32 mouse cellular contexts compared by ENCODE assay signal in genomic region chr5:115117467-115117866, GRCm38 (mm10). TPM values are rescaled to one million over a fixed set of nuclear protein-coding genes. Genes with fewer than 3 reads are reported as not detected.
DNase-seq lines count a peak whose midpoint lies in the region; ATAC-seq and TF ChIP-seq lines count a peak whose summit lies in the region.
"Had no signal": no experiment of that assay in that cellular context is flagged by ENCODE, and none has a peak within 500 bp of the region (broad histone marks: within the 10 kb centered on the region; RNA-seq: fewer than 3 reads in every experiment).

No protein-coding gene starts in this region.

- 88% methylated on average over 13 of the region's 13 CpGs for WGBS in liver, embryonic 13.5 days (ENCODE audit: insufficient replicate concordance)
- 89% methylated on average over 13 of the region's 13 CpGs for WGBS in liver, embryonic 12.5 days (ENCODE audit: insufficient replicate concordance)

- no peak for TF ChIP-seq POLR2A in ES-Bruce4 (IDR thresholded peaks at IDR 0.05; ENCODE audit: insufficient read depth, low read length)

- no peak overlapping the region for H3K4me3 ChIP-seq in liver, embryonic 13.5 days (replicated peaks)
- no peak overlapping the region for H3K4me3 ChIP-seq in liver, embryonic 12.5 days
- no peak overlapping the region for H3K4me3 ChIP-seq in ES-Bruce4 (ENCODE audit: low read depth, low read length)
- 0 out of 2 replicates have a peak overlapping the region, but pooled peaks have one; percentile 28 for H3K4me3 ChIP-seq in G1E (ENCODE audit: low read depth, low read length)
- H3K4me3 ChIP-seq: embryonic facial prominence, embryonic 13.5 days; erythroblast, embryonic 14.5 days; forebrain, embryonic 12.5 days; forebrain, embryonic 15.5 days; heart, embryonic 15.5 days had no signal

- H3K9me3 ChIP-seq in liver, embryonic 13.5 days (replicated peaks), result no peaks in the 10 kb centered on the region
- H3K9me3 ChIP-seq in liver, embryonic 12.5 days (replicated peaks), result no peaks in the 10 kb centered on the region
- H3K9me3 ChIP-seq in ES-Bruce4 (replicated peaks; ENCODE audit: control insufficient read depth, insufficient read depth, low read length, poor library complexity, severe bottlenecking), result no peaks in the 10 kb centered on the region
- peaks cover 3% of the 10 kb centered on the region; the same call in 1 of the 2 replicates for H3K9me3 ChIP-seq in G1E (replicated peaks)
- H3K9me3 ChIP-seq: embryonic facial prominence, embryonic 13.5 days; forebrain, embryonic 12.5 days; forebrain, embryonic 15.5 days; heart, embryonic 15.5 days had no signal

- H3K9ac ChIP-seq in liver, embryonic 13.5 days, result no peak overlapping the region
- H3K9ac ChIP-seq in liver, embryonic 12.5 days, result no peak overlapping the region
- H3K9ac ChIP-seq in ES-Bruce4 (ENCODE audit: low read depth, poor library complexity, severe bottlenecking), result no peak overlapping the region
- H3K9ac ChIP-seq: embryonic facial prominence, embryonic 13.5 days; forebrain, embryonic 12.5 days; forebrain, embryonic 15.5 days; heart, embryonic 12.5 days; heart, embryonic 15.5 days; hindbrain, embryonic 14.5 days had no signal

- peaks cover 28% of the 10 kb centered on the region for H3K4me1 ChIP-seq in liver, embryonic 13.5 days (replicated peaks)
- H3K4me1 ChIP-seq in liver, embryonic 12.5 days, result peaks cover 35% of the 10 kb centered on the region
- H3K4me1 ChIP-seq in ES-Bruce4 (ENCODE audit: control insufficient read depth, insufficient read depth, low read length) (no peaks in the 10 kb centered on the region), G1E (ENCODE audit: insufficient read depth, low read depth, low read length) (peaks cover 22% of the 10 kb centered on the region)

- no peak for TF ChIP-seq EP300 in ES-Bruce4 (IDR thresholded peaks at IDR 0.05; ENCODE audit: insufficient read depth, low read depth, low read length)

- 0 out of 2 replicates have a peak overlapping the region, but pooled peaks have one; percentile 8 for H3K4me2 ChIP-seq in liver, embryonic 13.5 days
- no peak overlapping the region for H3K4me2 ChIP-seq in liver, embryonic 12.5 days
- H3K4me2 ChIP-seq: forebrain, embryonic 12.5 days; forebrain, embryonic 15.5 days; heart, embryonic 15.5 days; hindbrain, embryonic 14.5 days had no signal

- H3K36me3 ChIP-seq in liver, embryonic 13.5 days, result peaks cover 24% of the 10 kb centered on the region
- H3K36me3 ChIP-seq in liver, embryonic 12.5 days, result peaks cover 42% of the 10 kb centered on the region
- H3K36me3 ChIP-seq in ES-Bruce4 (ENCODE audit: control insufficient read depth, insufficient read depth, low read length, poor library complexity, severe bottlenecking) (peaks cover 7% of the 10 kb centered on the region; the same call in 1 of the 2 replicates), G1E (replicated peaks) (peaks cover 59% of the 10 kb centered on the region)
- H3K36me3 ChIP-seq: forebrain, embryonic 15.5 days had no signal

- no peaks in the 10 kb centered on the region for H3K27me3 ChIP-seq in liver, embryonic 13.5 days
- H3K27me3 ChIP-seq in liver, embryonic 12.5 days (replicated peaks), result no peaks in the 10 kb centered on the region
- H3K27me3 ChIP-seq in ES-Bruce4 (ENCODE audit: control insufficient read depth, insufficient read depth, low read length, poor library complexity, severe bottlenecking) (no peaks in the 10 kb centered on the region), G1E (ENCODE audit: insufficient read depth, low read length) (no peaks in the 10 kb centered on the region)
- H3K27me3 ChIP-seq: embryonic facial prominence, embryonic 13.5 days; forebrain, embryonic 12.5 days; forebrain, embryonic 15.5 days; heart, embryonic 12.5 days; heart, embryonic 15.5 days; Patski had no signal

- no peak overlapping the region for H3K27ac ChIP-seq in liver, embryonic 13.5 days
- no peak overlapping the region for H3K27ac ChIP-seq in liver, embryonic 12.5 days
- H3K27ac ChIP-seq in ES-Bruce4 (ENCODE audit: insufficient read depth, low read length), result no peak overlapping the region
- H3K27ac ChIP-seq: embryonic facial prominence, embryonic 10.5 days; embryonic facial prominence, embryonic 13.5 days; forebrain, embryonic 12.5 days; forebrain, embryonic 15.5 days; heart, embryonic 15.5 days; hindbrain, embryonic 14.5 days; hindbrain, postnatal 0 days had no signal

- no peak for ATAC-seq in liver, embryonic 13.5 days (ENCODE audit: low read depth)
- ATAC-seq in liver, embryonic 12.5 days, result no peak
- ATAC-seq in G1E (ENCODE audit: extremely low read depth, insufficient number of reproducible peaks, low FRiP score, poor library complexity, severe bottlenecking), result no peak
- ATAC-seq: CD4-positive, CD25-positive, alpha-beta regulatory T cell, adult 4 months; forebrain, embryonic 15.5 days; hindbrain, postnatal 0 days; inflammation-experienced regulatory T-cells, adult 6 months; Patski had no signal

- peak; percentile 5 for DNase-seq in heart, postnatal 4 days
- no peak for DNase-seq in heart, adult 18-20 months
- DNase-seq in liver, embryonic 13.5 days, result no peak
- no peak for DNase-seq in G1E (ENCODE audit: low spot score)
- no peak for DNase-seq in lung, postnatal 25 days (ENCODE audit: low spot score)
- DNase-seq: adrenal gland, postnatal 10 days; adrenal gland, postnatal 36 days; cerebellum, adult 18-20 months; cerebellum, adult 9-10 months; cerebellum, postnatal 36 days; embryo, embryonic 11 days; gastrocnemius, postnatal 25 days; heart, postnatal 10 days; heart, postnatal 36 days had no signal

- TF ChIP-seq CTCF in ES-Bruce4 (IDR thresholded peaks at IDR 0.05; ENCODE audit: low read depth, low read length) (peak; percentile 11), G1E (IDR thresholded peaks at IDR 0.05; ENCODE audit: low read depth, low read length) (no peak)

RNA-seq across cellular contexts. Expression of gene Acads, which starts 1.7 kb away (rescaled TPM):
- 100 to 1,000 TPM; 153 to 165 TPM for total RNA-seq in heart, postnatal 4 days (2021)
- total RNA-seq in heart, adult 18-20 months (2021), result 100 to 1,000 TPM; 230 to 252 TPM
- polyA plus RNA-seq in liver, embryonic 13.5 days (2015; fragmentation: Nextera tagmentation; extraction: Ambion mirVana), result 40.9 and 41.5 TPM in 2 replicates
- 43.9 and 51.1 TPM in 2 replicates for polyA plus RNA-seq in liver, embryonic 12.5 days (2016; fragmentation: Nextera tagmentation; extraction: Ambion mirVana)
- 44.8 and 52.1 TPM in 2 replicates for polyA plus RNA-seq in ES-Bruce4 (2011; ENCODE audit: insufficient read depth, insufficient read length, low read depth, missing spikeins)
- 23.4 and 28.1 TPM in 2 replicates for total RNA-seq in G1E (2014; fragmentation: Nextera tagmentation)
- total RNA-seq in G1E (2017), result 23.0 and 26.3 TPM in 2 replicates
- 62.6 and 63.4 TPM in 2 replicates for polyA plus RNA-seq in G1E (2012)

RNA-seq across cellular contexts. Expression of gene Unc119b, which starts 17.3 kb away (rescaled TPM):
- total RNA-seq in heart, postnatal 4 days (2021), result 10 to 100 TPM; 21.7 to 25.9 TPM
- total RNA-seq in heart, adult 18-20 months (2021), result 10 to 100 TPM; 19.3 to 20.2 TPM
- polyA plus RNA-seq in liver, embryonic 13.5 days (2015; fragmentation: Nextera tagmentation; extraction: Ambion mirVana), result 8.7 and 10.4 TPM in 2 replicates
- polyA plus RNA-seq in liver, embryonic 12.5 days (2016; fragmentation: Nextera tagmentation; extraction: Ambion mirVana), result 16.1 and 17.6 TPM in 2 replicates
- polyA plus RNA-seq in ES-Bruce4 (2011; ENCODE audit: insufficient read depth, insufficient read length, low read depth, missing spikeins), result 35.5 and 36.9 TPM in 2 replicates
- 12.2 and 12.5 TPM in 2 replicates for total RNA-seq in G1E (2014; fragmentation: Nextera tagmentation)
- total RNA-seq in G1E (2017), result 14.3 and 16.0 TPM in 2 replicates
- 32.8 and 32.9 TPM in 2 replicates for polyA plus RNA-seq in G1E (2012)

RNA-seq across cellular contexts. Expression of gene Gm10401, which starts 19.4 kb away (rescaled TPM):
- not detected for total RNA-seq in heart, postnatal 4 days (2021)
- total RNA-seq in heart, adult 18-20 months (2021), result not detected
- 11.1 and 12.0 TPM in 2 replicates for polyA plus RNA-seq in liver, embryonic 13.5 days (2015; fragmentation: Nextera tagmentation; extraction: Ambion mirVana)
- polyA plus RNA-seq in liver, embryonic 12.5 days (2016; fragmentation: Nextera tagmentation; extraction: Ambion mirVana), result 12.2 and 15.1 TPM in 2 replicates
- polyA plus RNA-seq in ES-Bruce4 (2011; ENCODE audit: insufficient read depth, insufficient read length, low read depth, missing spikeins), result not detected in 2 replicates
- not detected in 2 replicates for total RNA-seq in G1E (2014; fragmentation: Nextera tagmentation)
- 0.46 and 0.49 TPM in 2 replicates for total RNA-seq in G1E (2017)
- not detected in 2 replicates for polyA plus RNA-seq in G1E (2012)
- total RNA-seq: adrenal gland, adult 18-20 months; adrenal gland, postnatal 10 days; adrenal gland, postnatal 36 days; gastrocnemius, adult 8-10 months; gastrocnemius, postnatal 25 days; heart, adult 8-10 months; heart, postnatal 10 days; heart, postnatal 36 days; hindbrain, postnatal 0 days had no signal
- polyA plus RNA-seq: cortical plate, adult 2 months; erythroblast, embryonic 14.5 days; Patski had no signal

RNA-seq across cellular contexts. Expression of gene Mlec, which starts 40.5 kb away (rescaled TPM):
- total RNA-seq in heart, postnatal 4 days (2021), result 100 to 1,000 TPM; 104 to 111 TPM
- total RNA-seq in heart, adult 18-20 months (2021), result 10 to 100 TPM; 81.5 to 82.4 TPM
- polyA plus RNA-seq in liver, embryonic 13.5 days (2015; fragmentation: Nextera tagmentation; extraction: Ambion mirVana), result 23.0 and 26.0 TPM in 2 replicates
- polyA plus RNA-seq in liver, embryonic 12.5 days (2016; fragmentation: Nextera tagmentation; extraction: Ambion mirVana), result 46.8 and 49.2 TPM in 2 replicates
- polyA plus RNA-seq in ES-Bruce4 (2011; ENCODE audit: insufficient read depth, insufficient read length, low read depth, missing spikeins) (137 and 139 TPM in 2 replicates), G1E (2012) (105 and 119 TPM in 2 replicates)
- total RNA-seq in G1E (2014; fragmentation: Nextera tagmentation) (191 and 201 TPM in 2 replicates), G1E (2017) (198 and 202 TPM in 2 replicates)

Comparison
In these comparisons a context has a peak if more than half of its experiments do, and no peak if none do; other contexts are left out.
1. RNA of gene Gm10401, which starts 19.4 kb away (polyA plus RNA-seq): 12.2 to 15.1 TPM in liver, embryonic 12.5 days and 11.1 to 12.0 TPM in liver, embryonic 13.5 days; not detected in ES-Bruce4 and not detected in G1E; every median in the first group is over 10 times any median in the second.